Mouse (Mus musculus) kidney, adult 2 months (tissue): Measurements from ENCODE around the gene Shc4.

Experiments used
- CTCF ChIP-seq: fragments of 200-500 bp; conservative IDR thresholded peaks from 2 replicates; pipeline ENCODE4 v1.5.1; 2011; ENCODE audit warnings: low read depth, mild to moderate bottlenecking, control low read depth, low read length, moderate library complexity, mixed read lengths; ENCODE audit not compliant: insufficient read depth, insufficient read length
- POLR2A ChIP-seq: fragments of 200-500 bp; IDR thresholded peaks from one replicate; pipeline ENCODE4 v1.6.1; 2011; ENCODE audit warnings: low read depth, low read length, control low read depth

DNA sequence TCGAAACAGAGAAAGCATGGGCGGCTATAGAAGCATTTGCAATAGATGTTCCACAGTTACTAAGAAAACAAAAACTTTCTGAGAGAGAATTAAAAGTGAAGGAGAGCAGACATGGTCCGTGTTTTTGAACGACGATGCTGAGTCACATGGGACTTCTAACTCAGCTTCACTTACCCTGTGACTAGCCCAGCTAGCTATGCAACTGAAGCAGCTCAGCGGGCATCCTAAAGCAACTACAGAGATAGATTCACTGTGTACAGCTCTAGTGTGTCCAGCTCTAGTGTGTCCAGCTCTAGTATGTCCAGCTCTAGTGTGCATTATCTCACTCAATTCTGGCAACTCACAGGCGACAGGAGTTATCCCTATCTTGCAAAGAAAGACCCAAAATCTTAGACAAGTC lies 56.2 kb downstream of the Shc4 start:
- TF ChIP-seq CTCF, result no peak
- TF ChIP-seq POLR2A, result no peak
